Mouse (Mus musculus): ENCODE data around the gene Cenpn. TPM values are rescaled to one million over a fixed set of nuclear protein-coding genes. Genes with fewer than 3 reads are reported as not detected.

Gene Cenpn
- polyA plus RNA-seq, 1 experiment, result 16.1 TPM

- H3K27ac ChIP-seq (ENCODE audit: insufficient read depth, low read depth, low read length), result no peak overlapping the region
- TF ChIP-seq CTCF (IDR thresholded peaks at IDR 0.05; ENCODE audit: low read depth, low read length) (no peak), POLR2A (IDR thresholded peaks at IDR 0.05; ENCODE audit: borderline replicate concordance, low read depth, low read length) (no peak)
- H3K4me3 ChIP-seq (ENCODE audit: insufficient read depth, low read length), result no peak overlapping the region
- peaks cover 5% of the 10 kb centered on the region for H3K4me1 ChIP-seq (ENCODE audit: control insufficient read depth, insufficient read depth, low read length)
Measured at GRCm38 (mm10) chr8:116928588-116928987, 7.1 kb downstream of the Cenpn start.

- no peak overlapping the region for H3K4me3 ChIP-seq (ENCODE audit: insufficient read depth, low read length)
- H3K4me1 ChIP-seq (ENCODE audit: control insufficient read depth, insufficient read depth, low read length), result no peaks in the 10 kb centered on the region
- no peak for TF ChIP-seq CTCF (IDR thresholded peaks at IDR 0.05; ENCODE audit: low read depth, low read length)
- no peak for TF ChIP-seq POLR2A (IDR thresholded peaks at IDR 0.05; ENCODE audit: borderline replicate concordance, low read depth, low read length)
- H3K27ac ChIP-seq (ENCODE audit: insufficient read depth, low read depth, low read length), result no peak overlapping the region
Measured at GRCm38 (mm10) chr8:116934976-116935375, 13.4 kb downstream of the Cenpn start.

- Histone ChIP-seq H3K27ac (ENCODE audit: insufficient read depth, low read depth, low read length) (no peak overlapping the region), H3K4me3 (ENCODE audit: insufficient read depth, low read length) (no peak overlapping the region)
- TF ChIP-seq POLR2A (IDR thresholded peaks at IDR 0.05; ENCODE audit: borderline replicate concordance, low read depth, low read length) (no peak), CTCF (IDR thresholded peaks at IDR 0.05; ENCODE audit: low read depth, low read length) (no peak)
Measured at GRCm38 (mm10) chr8:116935506-116935905, 14.0 kb downstream of the Cenpn start.

GRCm38 (mm10) chr8:116942284-116943058, 20.9 kb downstream of the Cenpn start:
- Histone ChIP-seq H3K4me1 (ENCODE audit: control insufficient read depth, insufficient read depth, low read length) (peaks cover 21% of the 10 kb centered on the region), H3K27ac (ENCODE audit: insufficient read depth, low read depth, low read length) (no peak overlapping the region), H3K4me3 (ENCODE audit: insufficient read depth, low read length) (no peak overlapping the region)
- no peak for TF ChIP-seq CTCF (IDR thresholded peaks at IDR 0.05; ENCODE audit: low read depth, low read length)
- TF ChIP-seq POLR2A (IDR thresholded peaks at IDR 0.05; ENCODE audit: borderline replicate concordance, low read depth, low read length), result no peak

More at GRCm38 (mm10) chr8:116935506-116935905, 14.0 kb downstream of the Cenpn start:
- no peaks in the 10 kb centered on the region for H3K4me1 ChIP-seq (ENCODE audit: control insufficient read depth, insufficient read depth, low read length)

GRCm38 (mm10) chr8:116943161-116943554, 21.6 kb downstream of the Cenpn start, which contains the start of gene Atmin:
Atmin (plus strand) TSS chr8:116943393.
- H3K27ac ChIP-seq (ENCODE audit: insufficient read depth, low read depth, low read length), result peak within 1 kb of the TSS; percentile 9
- TF ChIP-seq CTCF (IDR thresholded peaks at IDR 0.05; ENCODE audit: low read depth, low read length) (peak; percentile 61), POLR2A (IDR thresholded peaks at IDR 0.05; ENCODE audit: borderline replicate concordance, low read depth, low read length) (no peak)
- peak within 1 kb of the TSS; percentile 78 for H3K4me3 ChIP-seq (ENCODE audit: insufficient read depth, low read length)
- peaks cover 28% of the 10 kb centered on the region for H3K4me1 ChIP-seq (ENCODE audit: control insufficient read depth, insufficient read depth, low read length)

- Histone ChIP-seq H3K27ac (ENCODE audit: insufficient read depth, low read depth, low read length) (peak overlapping the region; percentile 9), H3K4me1 (ENCODE audit: control insufficient read depth, insufficient read depth, low read length) (peaks cover 28% of the 10 kb centered on the region), H3K4me3 (ENCODE audit: insufficient read depth, low read length) (peak overlapping the region; percentile 78)
- TF ChIP-seq CTCF (IDR thresholded peaks at IDR 0.05; ENCODE audit: low read depth, low read length) (no peak), POLR2A (IDR thresholded peaks at IDR 0.05; ENCODE audit: borderline replicate concordance, low read depth, low read length) (no peak)
Measured at GRCm38 (mm10) chr8:116943555-116944384, 22.2 kb downstream of the Cenpn start.

- H3K27ac ChIP-seq (ENCODE audit: insufficient read depth, low read depth, low read length), result peak overlapping the region; percentile 90; the same call in 1 of the 2 replicates
- peak overlapping the region; percentile 78 for H3K4me3 ChIP-seq (ENCODE audit: insufficient read depth, low read length)
- TF ChIP-seq POLR2A (IDR thresholded peaks at IDR 0.05; ENCODE audit: borderline replicate concordance, low read depth, low read length) (no peak), CTCF (IDR thresholded peaks at IDR 0.05; ENCODE audit: low read depth, low read length) (0 out of 2 replicates have a peak, but pooled peaks have one; percentile 23)
- H3K4me1 ChIP-seq (ENCODE audit: control insufficient read depth, insufficient read depth, low read length), result peaks cover 28% of the 10 kb centered on the region
Measured at GRCm38 (mm10) chr8:116944385-116944696, 22.8 kb downstream of the Cenpn start.

- TF ChIP-seq POLR2A (IDR thresholded peaks at IDR 0.05; ENCODE audit: borderline replicate concordance, low read depth, low read length) (no peak), CTCF (IDR thresholded peaks at IDR 0.05; ENCODE audit: low read depth, low read length) (no peak)
- Histone ChIP-seq H3K4me1 (ENCODE audit: control insufficient read depth, insufficient read depth, low read length) (peaks cover 33% of the 10 kb centered on the region), H3K4me3 (ENCODE audit: insufficient read depth, low read length) (peak overlapping the region; percentile 78), H3K27ac (ENCODE audit: insufficient read depth, low read depth, low read length) (peak overlapping the region; percentile 90)
Measured at GRCm38 (mm10) chr8:116945169-116945910, 23.8 kb downstream of the Cenpn start.

GRCm38 (mm10) chr8:116946268-116946838, 24.8 kb downstream of the Cenpn start:
- H3K4me3 ChIP-seq (ENCODE audit: insufficient read depth, low read length), result peak overlapping the region; percentile 57
- TF ChIP-seq POLR2A (IDR thresholded peaks at IDR 0.05; ENCODE audit: borderline replicate concordance, low read depth, low read length), result no peak; the same call in 1 of the 2 replicates
- peak overlapping the region; percentile 90 for H3K27ac ChIP-seq (ENCODE audit: insufficient read depth, low read depth, low read length)
- H3K4me1 ChIP-seq (ENCODE audit: control insufficient read depth, insufficient read depth, low read length), result peaks cover 39% of the 10 kb centered on the region

Data from bone marrow macrophage, adult 2 months (primary cell).